Mouse (Mus musculus): ENCODE measurements around the gene Tsga10ip.

GRCm38 (mm10) chr19:5430408-5430807 is 28.1 kb upstream of the Tsga10ip start:
- no peak for TF ChIP-seq CTCF (IDR thresholded peaks at IDR 0.05; ENCODE audit: low read depth)
- no peak for TF ChIP-seq EP300 (optimal IDR thresholded peaks at IDR 0.05)

All from stomach, postnatal 0 days (tissue).